Mouse (Mus musculus) intestine, embryonic 15.5 days (tissue): ENCODE measurements around the gene Ddx41. TPM values are rescaled to one million over a fixed set of nuclear protein-coding genes. Genes with fewer than 3 reads are reported as not detected.
"Not testable (repeated sequence)": the region's sequence is repeated elsewhere in the genome, so short reads cannot be mapped to it uniquely, and the experiment has no call there.

Experiments
- ATAC-seq: fragments of 200-750 bp; cut with Nextera tagmentation; 2 replicates; pipeline ENCODE4 v1.8.0; 2017; ENCODE audit warnings: moderate TSS enrichment, moderate library complexity
- H3K27ac ChIP-seq: fragments of 300-500 bp; sonication (generic); 2 replicates; pipeline ENCODE4 v1.5.1; 2015; ENCODE audit warnings: mild to moderate bottlenecking, inconsistent platforms
- H3K27me3 ChIP-seq: fragments of 300-500 bp; sonication (generic); replicated peaks from 2 replicates; pipeline ENCODE4 v1.6.1; 2015; ENCODE audit warnings: inconsistent platforms
- H3K36me3 ChIP-seq: fragments of 300-500 bp; sonication (generic); 2 replicates; pipeline ENCODE4 v1.6.1; 2015; ENCODE audit warnings: inconsistent platforms
- H3K4me1 ChIP-seq: fragments of 300-500 bp; sonication (generic); replicated peaks from 2 replicates; pipeline ENCODE4 v1.6.1; 2015; ENCODE audit warnings: inconsistent platforms
- H3K4me2 ChIP-seq: fragments of 300-500 bp; sonication (generic); replicated peaks from 2 replicates; pipeline ENCODE4 v1.6.1; 2015; ENCODE audit warnings: mild to moderate bottlenecking, inconsistent platforms
- H3K4me3 ChIP-seq: fragments of 300-500 bp; sonication (generic); replicated peaks from 2 replicates; pipeline ENCODE4 v1.5.1; 2015; ENCODE audit warnings: inconsistent platforms
- H3K9ac ChIP-seq: fragments of 300-500 bp; sonication (generic); 2 replicates; pipeline ENCODE4 v1.6.1; 2015; ENCODE audit warnings: inconsistent platforms
- H3K9me3 ChIP-seq: fragments of 300-500 bp; sonication (generic); 2 replicates; pipeline ENCODE4 v1.6.1; 2016; ENCODE audit warnings: inconsistent platforms
- WGBS: fragments of 180-500 bp; shearing (Covaris S2); methylation state at CpG from one replicate; pipeline ENCODE4 v1.1.7; 2015; 5-methylcytosine and 5-hydroxymethylcytosine counted together
- polyA plus RNA-seq: library from polyadenylated mRNA; unstranded; fragments of >200 nt; fragmentation: Nextera tagmentation; extraction: Ambion mirVana; gene quantifications from 2 replicates; pipeline ENCODE4 v1.2.1, GENCODE M21; 2015

Gene Ddx41
- polyA plus RNA-seq, result 50.9 and 51.0 TPM in 2 replicates

DNA sequence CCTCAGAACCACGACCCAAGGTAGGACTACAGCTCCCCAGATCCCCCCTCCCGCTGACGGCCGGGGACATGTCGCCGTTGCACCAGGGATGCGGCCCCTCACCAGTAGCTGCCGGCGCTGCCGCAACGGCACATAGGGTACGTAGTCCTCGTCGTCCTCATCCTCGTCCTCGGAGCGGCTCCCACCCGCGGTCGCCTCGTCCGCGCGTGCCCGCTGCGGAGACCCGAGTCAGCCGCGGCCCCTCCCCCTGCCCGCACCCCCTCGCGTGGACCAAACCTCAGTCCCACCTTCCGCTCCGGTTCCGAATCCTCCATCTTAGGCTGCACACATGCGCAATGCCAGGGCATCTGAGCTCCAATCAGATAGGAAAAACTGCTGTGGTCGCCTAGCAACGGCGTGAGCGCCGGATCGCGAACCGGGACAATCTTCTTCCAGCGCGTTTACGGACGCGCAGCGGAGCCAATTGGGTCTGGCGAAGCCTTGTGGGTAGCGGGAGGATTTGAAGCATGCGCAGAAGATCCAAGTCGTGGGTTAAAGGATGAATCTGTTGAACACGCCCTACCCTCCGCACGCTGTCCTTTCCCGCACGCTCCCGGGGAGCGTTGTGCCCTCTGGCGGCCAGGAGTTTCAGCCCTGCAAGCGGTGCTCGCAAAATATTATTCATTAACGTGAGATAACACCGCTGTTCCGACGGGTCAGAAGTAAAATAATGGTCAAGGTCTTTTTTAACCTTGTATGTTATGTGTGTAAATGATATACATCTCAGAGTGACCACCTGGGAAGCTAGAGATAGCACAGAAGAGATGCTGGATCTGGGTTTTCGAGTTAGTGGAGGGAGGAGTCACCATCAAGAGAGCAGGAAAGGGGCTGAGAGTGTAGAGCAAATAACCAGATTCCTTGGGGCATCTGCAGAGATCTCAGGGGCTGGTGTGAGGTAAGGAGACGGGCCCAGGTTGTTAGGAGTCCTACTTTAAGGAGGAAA lies at the start of gene Ddx41:
Ddx41 (minus strand) TSS at position 465 of the 982 bp plus-strand sequence.
- H3K4me2 ChIP-seq, result peak within 1 kb of the TSS; percentile 87
- H3K4me3 ChIP-seq, result peak within 1 kb of the TSS; percentile 94
- H3K4me1 ChIP-seq, result peaks cover 8% of the 10 kb centered on the region
- peak; percentile 99 for ATAC-seq
- no peaks in the 10 kb centered on the region for H3K27me3 ChIP-seq
- peak within 1 kb of the TSS; percentile 84 for H3K9ac ChIP-seq
- 0 out of 2 replicates have a peak within 1 kb of the TSS, but pooled peaks have one; percentile 56 for H3K27ac ChIP-seq
- H3K36me3 ChIP-seq, result peaks cover 41% of the 10 kb centered on the region
- no peaks in the 10 kb centered on the region for H3K9me3 ChIP-seq
- WGBS, result under 1% methylated on average over 70 of the region's 70 CpGs

- H3K27ac ChIP-seq, result no peak overlapping the region
- no peak overlapping the region for H3K4me3 ChIP-seq
- no peaks in the 10 kb centered on the region for H3K27me3 ChIP-seq
- no peaks in the 10 kb centered on the region for H3K9me3 ChIP-seq
- no peak overlapping the region for H3K9ac ChIP-seq
- no peak for ATAC-seq
- H3K4me2 ChIP-seq, result no peak overlapping the region
- H3K36me3 ChIP-seq, result no peaks in the 10 kb centered on the region
- WGBS, result 78% methylated on average over 4 of the region's 4 CpGs
- H3K4me1 ChIP-seq, result no peaks in the 10 kb centered on the region
These were observed 41.6 kb upstream of the Ddx41 start for GRCm38 (mm10) chr13:55578086-55578485.

GRCm38 (mm10) chr13:55576872-55577271 lies 40.4 kb upstream of the Ddx41 start:
- ATAC-seq, H3K36me3 ChIP-seq, H3K4me1 ChIP-seq, H3K9ac ChIP-seq, H3K27ac ChIP-seq, H3K27me3 ChIP-seq, H3K4me3 ChIP-seq, H3K9me3 ChIP-seq, H3K4me2 ChIP-seq: not testable (repeated sequence)
- 72% methylated on average over 7 of the region's 7 CpGs for WGBS

DNA sequence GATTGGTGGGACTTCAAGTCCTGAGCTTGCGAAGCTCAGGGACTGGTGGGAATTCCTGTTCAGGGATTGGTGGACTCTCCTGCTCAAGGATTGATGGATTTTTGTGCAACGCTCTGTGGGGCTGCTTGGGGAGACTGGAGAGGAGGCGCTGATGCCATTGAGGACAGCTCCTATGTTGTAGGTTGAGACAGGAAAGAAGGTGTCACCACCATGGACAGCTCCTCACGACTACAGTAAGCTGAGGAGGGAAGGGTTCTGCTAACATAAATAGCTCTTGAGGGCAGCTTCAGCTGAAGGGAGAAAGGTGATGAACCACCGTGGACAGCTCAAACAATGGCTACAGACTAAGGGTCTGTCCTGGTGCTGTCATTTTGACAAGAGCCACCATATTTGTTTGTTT lies 39.5 kb upstream of the Ddx41 start:
- H3K9ac ChIP-seq, result no peak overlapping the region
- no peaks in the 10 kb centered on the region for H3K36me3 ChIP-seq
- no peaks in the 10 kb centered on the region for H3K9me3 ChIP-seq
- WGBS, result 60% methylated on average over 5 of the region's 5 CpGs
- H3K4me2 ChIP-seq, result no peak overlapping the region
- no peak for ATAC-seq
- no peak overlapping the region for H3K27ac ChIP-seq
- H3K27me3 ChIP-seq, result no peaks in the 10 kb centered on the region
- H3K4me3 ChIP-seq, result no peak overlapping the region
- 0 out of 2 replicates have a peak, but pooled peaks cover 3% of the 10 kb centered on the region for H3K4me1 ChIP-seq

DNA sequence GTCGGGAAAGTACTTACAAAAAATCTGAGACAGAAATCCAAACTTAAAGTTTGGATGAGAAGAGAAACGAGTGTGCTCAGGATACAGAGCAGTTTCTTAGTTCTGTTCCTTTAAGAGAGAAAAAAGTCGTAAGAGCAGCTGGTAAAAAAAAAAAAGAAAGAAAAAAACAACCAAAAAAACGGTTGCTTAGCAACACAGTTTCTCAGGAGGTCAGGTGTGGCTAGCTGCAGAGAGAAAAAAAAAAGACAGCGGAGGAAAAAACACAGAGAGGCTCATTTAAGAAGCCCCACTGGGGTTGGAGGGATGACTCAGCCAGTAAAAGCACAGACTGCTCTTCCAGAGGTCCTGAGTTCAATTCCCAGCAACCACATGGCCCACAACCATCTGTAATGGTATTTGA lies 37.9 kb upstream of the Ddx41 start:
- no peaks in the 10 kb centered on the region for H3K9me3 ChIP-seq
- H3K27me3 ChIP-seq, result no peaks in the 10 kb centered on the region
- H3K4me2 ChIP-seq, result no peak overlapping the region
- 74% methylated on average over 5 of the region's 5 CpGs for WGBS
- H3K4me1 ChIP-seq, result peaks cover 10% of the 10 kb centered on the region
- no peak overlapping the region for H3K27ac ChIP-seq
- H3K36me3 ChIP-seq, result no peaks in the 10 kb centered on the region
- no peak overlapping the region for H3K9ac ChIP-seq
- ATAC-seq, result no peak
- H3K4me3 ChIP-seq, result no peak overlapping the region

DNA sequence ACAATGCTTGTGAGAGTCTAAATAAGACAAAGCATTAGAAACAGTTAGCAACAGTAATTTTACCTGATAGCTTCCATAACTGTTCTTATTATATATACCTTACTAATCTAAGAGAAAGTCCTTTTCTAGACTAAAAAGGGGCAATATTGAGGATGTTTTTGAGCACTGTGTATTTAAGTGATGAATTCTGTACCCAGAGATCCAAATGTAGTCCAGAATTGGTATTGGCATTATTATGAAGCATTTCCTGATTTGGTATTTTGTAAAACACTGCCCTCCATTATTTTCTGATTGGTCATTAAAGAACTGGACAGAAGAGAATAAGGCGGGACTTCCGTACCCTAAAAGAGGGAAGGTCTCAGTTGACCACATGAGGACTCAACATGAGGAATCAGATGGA lies 37.0 kb upstream of the Ddx41 start, which contains the start of gene Tmed9:
Tmed9 (plus strand) TSS at position 301 of the 400 bp plus-strand sequence.
- Histone ChIP-seq H3K9me3 (no peaks in the 10 kb centered on the region), H3K27me3 (no peaks in the 10 kb centered on the region), H3K4me3 (no peak within 1 kb of the TSS), H3K4me1 (peaks cover 15% of the 10 kb centered on the region), H3K4me2 (no peak within 1 kb of the TSS), H3K36me3 (no peaks in the 10 kb centered on the region), H3K27ac (no peak within 1 kb of the TSS), H3K9ac (no peak within 1 kb of the TSS)
- 99% methylated on average over 2 of the region's 2 CpGs for WGBS
- ATAC-seq, result no peak

DNA sequence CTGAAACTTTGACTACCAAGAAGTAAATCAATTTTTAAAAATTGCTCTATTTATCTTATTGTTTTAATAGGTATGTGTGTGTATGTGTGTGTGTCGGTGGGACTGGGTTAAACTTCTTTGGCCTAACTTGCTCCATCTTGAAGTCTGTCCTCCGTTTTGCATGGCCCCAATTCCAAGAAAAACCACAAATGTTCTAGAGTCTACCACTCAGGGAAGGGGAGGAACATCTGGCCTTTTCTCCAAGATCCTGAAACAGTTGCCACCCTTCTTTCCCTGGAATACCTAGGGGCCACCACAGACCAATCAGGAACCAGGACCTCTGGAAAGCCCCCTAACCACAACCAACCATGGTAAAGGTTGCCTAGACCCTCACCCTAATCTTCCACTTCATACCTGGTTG lies 35.5 kb upstream of the Ddx41 start:
- no peak overlapping the region for H3K4me2 ChIP-seq
- no peaks in the 10 kb centered on the region for H3K36me3 ChIP-seq
- H3K9ac ChIP-seq, result no peak overlapping the region
- ATAC-seq, result no peak
- no peak overlapping the region for H3K27ac ChIP-seq
- H3K4me1 ChIP-seq, result peaks cover 15% of the 10 kb centered on the region
- H3K9me3 ChIP-seq, result no peaks in the 10 kb centered on the region
- WGBS, result 63% methylated on average over 2 of the region's 2 CpGs
- no peaks in the 10 kb centered on the region for H3K27me3 ChIP-seq
- H3K4me3 ChIP-seq, result no peak overlapping the region

DNA sequence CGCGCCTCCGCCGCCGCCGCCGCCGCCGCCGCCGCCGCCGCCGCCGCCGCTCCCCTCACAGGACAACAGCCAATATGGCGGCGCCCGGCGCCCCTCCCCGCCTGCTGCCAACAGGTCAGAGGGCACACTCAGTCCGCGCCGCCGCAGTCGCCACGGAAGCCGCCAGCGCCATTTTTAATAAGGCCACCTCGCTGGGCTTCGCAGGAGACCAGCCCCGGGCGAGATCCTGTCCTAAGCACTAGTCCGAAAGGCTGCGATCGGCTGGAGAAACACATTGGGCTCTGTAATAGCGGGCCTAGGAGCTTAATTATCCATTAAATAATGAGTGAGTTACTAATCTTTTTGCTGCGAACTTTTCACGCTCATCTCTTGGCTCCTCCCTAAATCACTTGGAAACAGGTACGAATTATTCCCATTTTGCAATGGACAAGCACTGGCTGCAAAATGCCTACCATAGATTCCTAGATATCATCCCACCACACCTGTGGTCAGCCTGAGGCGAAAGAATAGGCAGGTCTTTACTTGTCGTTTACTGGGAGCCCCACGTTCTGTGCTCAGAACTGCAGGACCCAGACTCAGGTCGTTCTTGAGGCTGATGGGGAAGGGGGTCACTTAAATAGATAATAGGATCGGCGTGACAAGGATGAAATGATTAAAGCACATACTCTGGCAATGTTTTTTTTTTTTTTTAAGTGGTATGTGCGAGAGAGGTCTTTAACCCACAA lies 34.7 kb upstream of the Ddx41 start, which contains the start of gene Fam193b:
Fam193b (minus strand) TSS at position 94 of the 725 bp plus-strand sequence.
- H3K4me3 ChIP-seq, result peak within 1 kb of the TSS; percentile 98

GRCm38 (mm10) chr13:55570286-55570973 lies 34.0 kb upstream of the Ddx41 start:
- H3K4me1 ChIP-seq, result peaks cover 15% of the 10 kb centered on the region
- peak overlapping the region; percentile 93 for H3K9ac ChIP-seq

More for the DNA sequence above, 34.7 kb upstream of the Ddx41 start, which contains the start of gene Fam193b:
- Histone ChIP-seq H3K36me3 (no peaks in the 10 kb centered on the region), H3K4me2 (peak within 1 kb of the TSS; percentile 93), H3K4me1 (peaks cover 15% of the 10 kb centered on the region), H3K9ac (peak within 1 kb of the TSS; percentile 93), H3K27me3 (no peaks in the 10 kb centered on the region), H3K27ac (peak within 1 kb of the TSS; percentile 89), H3K9me3 (no peaks in the 10 kb centered on the region)
- WGBS, result 1% methylated on average over 46 of the region's 47 CpGs
- peak; percentile 98 for ATAC-seq

DNA sequence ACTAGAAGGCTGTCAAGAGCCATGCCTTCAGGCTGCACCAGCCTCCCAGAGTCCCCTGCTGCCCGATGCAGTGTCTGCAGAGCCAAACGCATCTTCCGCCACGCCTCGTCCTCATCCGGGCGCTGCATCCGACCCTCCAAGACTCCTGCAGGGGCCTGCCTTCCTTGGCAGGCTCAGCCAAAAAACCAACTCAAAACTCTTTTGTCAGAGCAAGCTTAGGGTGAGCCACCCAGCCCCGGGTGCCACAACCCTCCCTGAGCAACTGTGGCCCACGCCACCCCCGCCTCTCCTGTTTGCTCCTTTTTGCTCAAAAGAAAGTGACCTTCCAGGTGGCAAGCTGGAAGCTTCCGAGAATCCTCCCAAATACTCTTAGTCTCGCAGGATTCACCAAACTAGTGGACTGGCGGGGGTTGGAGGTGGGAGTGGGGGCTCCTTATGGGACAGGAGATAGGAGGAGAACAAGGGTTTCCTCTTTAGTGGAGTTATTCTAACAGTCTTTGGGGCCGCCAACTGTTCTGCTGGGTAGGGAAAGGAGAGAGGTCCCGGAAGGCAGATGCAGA lies 33.3 kb upstream of the Ddx41 start:
- peak overlapping the region; percentile 93 for H3K4me2 ChIP-seq
- H3K36me3 ChIP-seq, result no peaks in the 10 kb centered on the region
- peak overlapping the region; percentile 89 for H3K27ac ChIP-seq
- WGBS, result 5% methylated on average over 16 of the region's 16 CpGs
- H3K4me1 ChIP-seq, result peaks cover 15% of the 10 kb centered on the region
- H3K27me3 ChIP-seq, result no peaks in the 10 kb centered on the region
- peak overlapping the region; percentile 98 for H3K4me3 ChIP-seq
- H3K9ac ChIP-seq, result peak overlapping the region; percentile 93
- ATAC-seq, result no peak
- no peaks in the 10 kb centered on the region for H3K9me3 ChIP-seq

More at GRCm38 (mm10) chr13:55570286-55570973, 34.0 kb upstream of the Ddx41 start:
- WGBS, result under 1% methylated on average over 47 of the region's 47 CpGs
- H3K27me3 ChIP-seq, result no peaks in the 10 kb centered on the region
- H3K9me3 ChIP-seq, result no peaks in the 10 kb centered on the region
- peak; percentile 83 for ATAC-seq
- peak overlapping the region; percentile 89 for H3K27ac ChIP-seq
- no peaks in the 10 kb centered on the region for H3K36me3 ChIP-seq
- peak overlapping the region; percentile 93 for H3K4me2 ChIP-seq
- H3K4me3 ChIP-seq, result peak overlapping the region; percentile 98

- WGBS, result 81% methylated on average over 4 of the region's 4 CpGs
- not testable (repeated sequence) for ATAC-seq, H3K4me3 ChIP-seq
These were observed 32.1 kb upstream of the Ddx41 start for GRCm38 (mm10) chr13:55568524-55568923.

More at GRCm38 (mm10) chr13:55568524-55568923, 32.1 kb upstream of the Ddx41 start:
- H3K27me3 ChIP-seq, H3K4me2 ChIP-seq, H3K27ac ChIP-seq, H3K9me3 ChIP-seq, H3K36me3 ChIP-seq, H3K9ac ChIP-seq: not testable (repeated sequence)
- peaks cover 15% of the 10 kb centered on the region for H3K4me1 ChIP-seq
